Mouse (Mus musculus) thymus, postnatal 25 days (tissue): Measurements from ENCODE around the gene Tspoap1.

Source experiments
- DNase-seq: peaks from one replicate; pipeline ENCODE4 v3.0.0; 2022

The Tspoap1 gene

GRCm38 (mm10) chr11:87745632-87746555, 14.4 kb upstream of the Tspoap1 start:
- DNase-seq = peak; percentile 54

- DNase-seq = no peak
Observed at GRCm38 (mm10) chr11:87747312-87747711, 13.0 kb upstream of the Tspoap1 start.

- DNase-seq = no peak
Observed at GRCm38 (mm10) chr11:87747716-87748115, 12.6 kb upstream of the Tspoap1 start.

GRCm38 (mm10) chr11:87748132-87749119, 11.9 kb upstream of the Tspoap1 start:
- peak; percentile 92 for DNase-seq

GRCm38 (mm10) chr11:87749192-87750042, 10.9 kb upstream of the Tspoap1 start:
- DNase-seq = peak; percentile 93

GRCm38 (mm10) chr11:87750043-87750421, 10.3 kb upstream of the Tspoap1 start:
- DNase-seq = peak; percentile 64

- DNase-seq = peak; percentile 74
Observed at GRCm38 (mm10) chr11:87750521-87750920, 9.8 kb upstream of the Tspoap1 start.

- peak; percentile 74 for DNase-seq
Observed at GRCm38 (mm10) chr11:87751031-87751430, 9.3 kb upstream of the Tspoap1 start.

- peak; percentile 86 for DNase-seq
Observed at GRCm38 (mm10) chr11:87751491-87751966, 8.8 kb upstream of the Tspoap1 start.

GRCm38 (mm10) chr11:87752307-87752706, 8.0 kb upstream of the Tspoap1 start:
- no peak for DNase-seq

GRCm38 (mm10) chr11:87753255-87753654, 7.1 kb upstream of the Tspoap1 start:
- DNase-seq = peak; percentile 66

- peak; percentile 63 for DNase-seq
Observed at GRCm38 (mm10) chr11:87753891-87754501, 6.3 kb upstream of the Tspoap1 start.

GRCm38 (mm10) chr11:87754603-87755002, 5.7 kb upstream of the Tspoap1 start:
- peak; percentile 94 for DNase-seq

- DNase-seq = peak; percentile 98
Observed at GRCm38 (mm10) chr11:87755360-87756017, 4.9 kb upstream of the Tspoap1 start.

GRCm38 (mm10) chr11:87756251-87756820, 4.0 kb upstream of the Tspoap1 start:
- DNase-seq = peak; percentile 86

- DNase-seq = peak; percentile 72
Observed at GRCm38 (mm10) chr11:87757001-87757954, 3.1 kb upstream of the Tspoap1 start.

- peak; percentile 63 for DNase-seq
Observed at GRCm38 (mm10) chr11:87758161-87758911, 2.0 kb upstream of the Tspoap1 start.

GRCm38 (mm10) chr11:87758957-87759608, 1.3 kb upstream of the Tspoap1 start:
- peak; percentile 46 for DNase-seq
